Mouse (Mus musculus) adrenal gland, adult 18-20 months (tissue): ENCODE results near the gene Ptpru. TPM values are rescaled to one million over a fixed set of nuclear protein-coding genes. Genes with fewer than 3 reads are reported as not detected.
"Not testable (repeated sequence)": the region's sequence is repeated elsewhere in the genome, so short reads cannot be mapped to it uniquely, and the experiment has no call there.

Experiments
- DNase-seq, 2 experiments: peaks; one replicate each; pipeline ENCODE4 v3.0.0; 2021 to 2022; ENCODE audit warnings: low spot score in 2 of 2
- total RNA-seq, 2 experiments: library from RNA; stranded (reverse); gene quantifications; 1 replicate in 1 of 2; 2 replicates in 1 of 2; pipeline ENCODE4 v1.2.3; 2021

Gene Ptpru
- total RNA-seq, 2 experiments from 2014 or later, result 49.3 to 55.5 TPM

- DNase-seq, result peak; percentile 55 to 57
Observed at GRCm38 (mm10) chr4:131836891-131837491, 1.1 kb downstream of the Ptpru start.

DNA sequence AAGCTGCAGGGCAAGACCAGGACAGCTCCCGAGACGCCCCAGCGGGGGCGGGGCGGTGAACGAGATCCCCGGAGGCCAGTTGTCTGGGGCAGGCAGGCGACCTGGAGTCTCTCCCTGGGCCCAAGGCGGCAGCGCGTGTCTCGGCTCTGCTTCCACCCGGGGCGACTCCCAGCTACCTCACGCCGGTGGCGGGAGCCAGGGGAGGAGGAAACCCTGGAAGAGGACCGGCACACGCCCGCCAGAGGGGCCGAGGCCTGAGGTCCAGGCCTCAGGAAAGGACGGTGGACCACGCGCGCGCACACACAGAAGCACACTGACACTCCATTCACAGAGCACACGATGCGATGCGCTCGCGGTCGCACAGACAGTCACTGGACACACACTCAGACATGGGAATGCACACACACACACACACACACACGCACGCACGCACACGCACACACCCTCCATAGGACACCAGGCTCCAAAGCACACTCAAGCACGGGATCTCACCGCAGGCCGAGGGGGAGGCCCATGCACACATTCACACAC, 1.7 kb downstream of the Ptpru start:
- DNase-seq, result peak; percentile 44 to 50

- peak in 1 of 2 experiments; percentile 32 for DNase-seq
Observed at GRCm38 (mm10) chr4:131833971-131834609, 4.0 kb downstream of the Ptpru start.

GRCm38 (mm10) chr4:131832759-131833407, 5.2 kb downstream of the Ptpru start:
- no peak for DNase-seq

GRCm38 (mm10) chr4:131831546-131832045, 6.5 kb downstream of the Ptpru start:
- DNase-seq, result no peak

GRCm38 (mm10) chr4:131829123-131829522, 9.0 kb downstream of the Ptpru start:
- no peak for DNase-seq

DNA sequence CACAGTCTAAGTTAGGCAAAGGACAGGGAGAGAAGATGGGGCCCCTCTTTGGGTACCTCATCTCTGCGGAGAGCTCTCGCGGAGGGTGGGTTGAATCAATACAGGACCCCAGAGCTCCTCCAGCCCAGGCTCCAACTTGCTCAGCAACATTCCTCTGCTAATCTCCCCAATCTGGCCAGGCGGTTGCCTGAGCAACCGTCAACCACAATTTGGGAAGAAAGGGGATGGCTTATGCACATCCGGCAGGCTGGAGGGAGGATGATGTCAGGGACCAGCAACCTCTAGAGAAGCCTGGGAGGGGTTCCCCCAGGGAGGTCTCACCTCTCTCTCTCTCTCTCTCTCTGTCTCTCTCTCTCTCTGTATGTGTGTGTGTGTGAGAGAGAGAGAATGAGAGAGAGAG, 11.2 kb downstream of the Ptpru start:
- no peak for DNase-seq

- DNase-seq, result peak; percentile 59 to 67
Observed at GRCm38 (mm10) chr4:131825830-131826229, 12.3 kb downstream of the Ptpru start.

GRCm38 (mm10) chr4:131824939-131825338, 13.1 kb downstream of the Ptpru start:
- DNase-seq, result no peak

GRCm38 (mm10) chr4:131822583-131822982, 15.5 kb downstream of the Ptpru start:
- no peak for DNase-seq

- no peak for DNase-seq
Observed at GRCm38 (mm10) chr4:131821161-131821731, 16.8 kb downstream of the Ptpru start.

- DNase-seq, result no peak
Observed at GRCm38 (mm10) chr4:131818926-131819325, 19.2 kb downstream of the Ptpru start.

GRCm38 (mm10) chr4:131815774-131816173, 22.3 kb downstream of the Ptpru start:
- no peak for DNase-seq

GRCm38 (mm10) chr4:131814869-131815268, 23.2 kb downstream of the Ptpru start:
- DNase-seq, result no peak

GRCm38 (mm10) chr4:131813798-131814197, 24.3 kb downstream of the Ptpru start:
- DNase-seq, result no peak

DNA sequence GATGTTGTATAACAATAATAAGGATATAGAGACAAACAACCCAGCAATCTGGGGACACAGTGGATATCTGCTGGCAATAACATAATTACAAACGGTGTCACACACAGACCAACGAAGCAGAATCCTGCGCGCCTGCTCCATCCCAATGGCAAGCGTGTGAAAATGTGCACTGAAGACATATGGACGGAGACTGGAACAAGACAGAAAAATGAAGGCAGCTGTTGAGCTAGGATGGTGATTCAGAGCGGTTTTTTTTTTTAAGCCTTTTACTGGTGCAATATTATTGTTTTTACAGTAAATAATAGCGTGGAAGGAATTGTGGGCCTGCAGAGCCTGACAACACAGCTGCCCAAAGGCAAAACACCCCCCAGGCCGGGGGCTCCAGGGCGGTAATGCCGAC, 25.6 kb downstream of the Ptpru start:
- no peak for DNase-seq

- no peak for DNase-seq
Observed at GRCm38 (mm10) chr4:131805255-131805654, 32.8 kb downstream of the Ptpru start.

GRCm38 (mm10) chr4:131804732-131805131, 33.4 kb downstream of the Ptpru start:
- not testable (repeated sequence) for DNase-seq

DNA sequence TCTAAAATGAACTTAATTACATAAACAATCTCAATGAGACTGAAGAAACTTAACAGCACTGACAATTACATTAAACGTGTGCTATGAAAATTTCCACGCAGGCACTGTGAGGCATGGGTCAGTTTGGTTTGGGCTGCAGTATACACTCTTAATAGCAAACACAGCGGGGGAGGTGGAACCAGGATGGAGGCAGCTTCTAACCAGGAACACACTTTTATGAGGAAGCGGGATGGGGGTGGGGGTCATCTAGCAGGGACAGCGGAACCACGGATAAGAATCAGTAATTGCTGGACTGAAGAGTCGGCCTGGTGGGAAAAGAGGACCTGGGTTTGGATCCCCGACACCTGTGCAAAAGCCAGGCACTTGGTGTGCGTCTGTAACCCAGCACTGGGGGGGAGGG, 34.2 kb downstream of the Ptpru start:
- DNase-seq, result no peak

DNA sequence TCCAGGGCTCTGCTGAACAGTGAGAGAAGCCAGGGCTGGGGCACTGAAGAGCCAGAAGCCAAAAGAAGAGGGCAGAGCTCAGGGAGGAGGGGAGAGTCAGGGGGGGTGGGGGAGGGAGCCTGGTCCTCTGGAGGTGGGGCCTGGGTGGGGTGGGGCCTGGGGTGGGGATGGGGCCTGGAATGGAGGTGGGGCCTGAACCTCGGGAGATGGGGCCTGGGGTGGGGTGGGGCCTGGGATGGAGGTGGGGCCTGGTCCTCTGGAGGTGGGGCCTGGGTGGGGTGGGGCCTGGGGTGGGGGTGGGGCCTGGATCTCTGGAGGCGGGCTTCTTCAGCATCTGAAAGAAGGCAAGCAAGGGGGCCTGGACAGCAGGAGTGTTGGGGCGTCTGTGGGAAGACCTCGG, 39.1 kb downstream of the Ptpru start:
- no peak for DNase-seq

DNA sequence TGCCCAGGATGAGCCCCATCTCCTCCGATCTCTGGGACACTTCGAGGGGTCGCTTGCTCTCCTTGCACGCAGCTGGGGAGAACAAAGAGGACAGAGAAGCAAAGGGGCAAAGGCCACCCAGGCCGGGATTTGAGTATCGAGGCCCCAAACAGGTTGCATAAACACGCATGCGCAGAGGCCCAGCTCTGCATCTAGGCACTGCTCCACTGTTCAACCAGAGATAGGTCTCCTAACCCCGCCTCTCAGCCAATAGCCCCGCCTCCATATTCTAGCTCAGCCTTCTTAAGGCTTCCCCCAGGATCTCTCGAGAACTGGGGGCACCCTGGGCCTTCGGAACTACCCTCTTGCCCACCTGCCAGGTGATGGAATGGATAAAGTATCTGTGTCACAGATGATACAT, 40.2 kb downstream of the Ptpru start:
- DNase-seq, result no peak

DNA sequence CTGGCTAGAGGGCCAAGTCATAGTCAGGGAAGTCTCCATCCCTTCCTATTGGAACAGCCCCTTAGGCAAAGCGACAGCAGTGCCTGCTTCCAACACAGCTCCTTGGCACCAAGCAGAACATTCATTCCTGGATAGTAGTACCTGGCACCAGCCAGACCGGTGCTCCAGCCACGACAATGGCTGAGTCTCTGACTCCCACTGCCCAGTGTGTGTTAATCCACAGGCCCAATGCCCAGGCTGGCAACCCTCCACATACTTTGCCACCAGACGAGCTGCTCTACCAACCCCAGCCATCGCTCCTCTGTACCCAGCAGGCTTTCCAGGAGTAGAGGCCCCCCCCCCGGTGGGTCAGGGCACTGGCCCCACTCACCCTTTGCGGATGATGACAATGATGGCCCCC, 40.6 kb downstream of the Ptpru start:
- no peak for DNase-seq
